Mouse (Mus musculus) C2C12 (cell line): ENCODE data around the gene Map3k5. TPM values are rescaled to one million over a fixed set of nuclear protein-coding genes. Genes with fewer than 3 reads are reported as not detected.

ENCODE experiments used
- H3K27me3 ChIP-seq: one replicate; pipeline ENCODE4 v1.6.1; 2011; ENCODE audit not compliant: control insufficient read depth, insufficient read depth, insufficient read length
- H3K36me3 ChIP-seq: one replicate; pipeline ENCODE4 v1.6.1; 2011; ENCODE audit not compliant: control insufficient read depth, insufficient read depth
- H3K4me3 ChIP-seq: one replicate; pipeline ENCODE4 v1.5.1; 2011; ENCODE audit warnings: mild to moderate bottlenecking, control low read depth; ENCODE audit not compliant: poor library complexity, insufficient read depth, severe bottlenecking
- H3K79me2 ChIP-seq: one replicate; pipeline ENCODE4 v1.6.1; 2011; ENCODE audit not compliant: control insufficient read depth, insufficient read depth
- H3K79me3 ChIP-seq: one replicate; pipeline ENCODE4 v1.6.1; 2011; ENCODE audit warnings: low read depth, control low read depth
- H3ac ChIP-seq: one replicate; pipeline ENCODE3; 2011; ENCODE audit warnings: low read depth; ENCODE audit not compliant: control insufficient read depth, insufficient read length
- CEBPB ChIP-seq: IDR thresholded peaks from one replicate; pipeline ENCODE4 v1.6.1; 2011; ENCODE audit warnings: low read depth, mild to moderate bottlenecking, control low read depth, moderate library complexity
- CTCF ChIP-seq: IDR thresholded peaks from one replicate; pipeline ENCODE4 v1.5.1; 2011; ENCODE audit not compliant: control insufficient read depth, insufficient read depth, insufficient read length
- FOSL1 ChIP-seq: IDR thresholded peaks from one replicate; pipeline ENCODE4 v1.8.0; 2011; ENCODE audit warnings: mild to moderate bottlenecking, low read length; ENCODE audit not compliant: poor library complexity, insufficient read depth, severe bottlenecking
- MAX ChIP-seq: IDR thresholded peaks from one replicate; pipeline ENCODE4 v1.6.1; 2011; ENCODE audit warnings: mild to moderate bottlenecking, control low read depth
- MYOD1 ChIP-seq: IDR thresholded peaks from one replicate; pipeline ENCODE4 v1.6.1; 2011; ENCODE audit warnings: low read depth; ENCODE audit not compliant: control insufficient read depth, insufficient read length
- MYOG ChIP-seq: IDR thresholded peaks from one replicate; pipeline ENCODE4 v1.6.1; 2011; ENCODE audit not compliant: control insufficient read depth, insufficient read length; ENCODE audit errors: extremely low read depth
- USF1 ChIP-seq: IDR thresholded peaks from one replicate; pipeline ENCODE4 v1.6.1; 2011; ENCODE audit warnings: low read depth, mild to moderate bottlenecking, control low read depth, moderate library complexity
- polyA plus RNA-seq: library from polyadenylated mRNA; unstranded; fragments of >200 nt; fragmentation: generic; extraction: Trizol; gene quantifications from one replicate; pipeline ENCODE4 v1.2.1, GENCODE M21; 2012; ENCODE audit warnings: missing spikeins

The Map3k5 gene
- polyA plus RNA-seq, 1 experiment, result 0.55 TPM

GRCm38 (mm10) chr10:20009310-20009709 is 75.0 kb downstream of the Map3k5 start:
- Histone ChIP-seq H3K27me3 (no peaks in the 10 kb centered on the region), H3K79me3 (no peaks in the 10 kb centered on the region), H3K36me3 (no peaks in the 10 kb centered on the region), H3K79me2 (no peaks in the 10 kb centered on the region), H3K4me3 (no peak overlapping the region), H3ac (no peak overlapping the region)
- TF ChIP-seq MYOG, result no peak

GRCm38 (mm10) chr10:20010018-20010417 is 75.7 kb downstream of the Map3k5 start:
- Histone ChIP-seq H3K36me3 (no peaks in the 10 kb centered on the region), H3ac (no peak overlapping the region), H3K27me3 (no peaks in the 10 kb centered on the region), H3K79me2 (no peaks in the 10 kb centered on the region), H3K4me3 (no peak overlapping the region), H3K79me3 (no peaks in the 10 kb centered on the region)
- TF ChIP-seq CEBPB (peak; percentile 68), USF1 (no peak), MAX (no peak)

GRCm38 (mm10) chr10:20018406-20018805 is 84.1 kb downstream of the Map3k5 start:
- Histone ChIP-seq H3K79me3 (no peaks in the 10 kb centered on the region), H3K4me3 (no peak overlapping the region), H3K36me3 (no peaks in the 10 kb centered on the region), H3K27me3 (no peaks in the 10 kb centered on the region), H3K79me2 (no peaks in the 10 kb centered on the region), H3ac (no peak overlapping the region)
- TF ChIP-seq USF1 (no peak), FOSL1 (no peak), CEBPB (no peak)

- H3K36me3 ChIP-seq, result no peaks in the 10 kb centered on the region
- H3K27me3 ChIP-seq, result no peaks in the 10 kb centered on the region
- TF ChIP-seq CEBPB (no peak), CTCF (no peak), MYOG (no peak), MAX (no peak), MYOD1 (no peak), FOSL1 (no peak), USF1 (no peak)
- no peak overlapping the region for H3ac ChIP-seq
- no peak overlapping the region for H3K4me3 ChIP-seq
- no peaks in the 10 kb centered on the region for H3K79me2 ChIP-seq
- H3K79me3 ChIP-seq, result no peaks in the 10 kb centered on the region
Observed at GRCm38 (mm10) chr10:20018806-20019205, 84.5 kb downstream of the Map3k5 start.

GRCm38 (mm10) chr10:20021256-20021655 is 87.0 kb downstream of the Map3k5 start:
- TF ChIP-seq MYOD1 (no peak), MAX (no peak), MYOG (no peak), CTCF (no peak), FOSL1 (no peak), USF1 (no peak), CEBPB (no peak)
- Histone ChIP-seq H3K79me3 (no peaks in the 10 kb centered on the region), H3ac (no peak overlapping the region), H3K4me3 (no peak overlapping the region), H3K36me3 (no peaks in the 10 kb centered on the region), H3K79me2 (no peaks in the 10 kb centered on the region), H3K27me3 (no peaks in the 10 kb centered on the region)

GRCm38 (mm10) chr10:20021670-20022468 is 87.6 kb downstream of the Map3k5 start:
- no peak for TF ChIP-seq USF1
- no peak for TF ChIP-seq FOSL1
- no peak for TF ChIP-seq CTCF
- TF ChIP-seq CEBPB, result no peak
- TF ChIP-seq MAX, result no peak
- TF ChIP-seq MYOD1, result no peak
- no peak for TF ChIP-seq MYOG
- no peaks in the 10 kb centered on the region for H3K79me2 ChIP-seq
- H3ac ChIP-seq, result no peak overlapping the region
- H3K4me3 ChIP-seq, result no peak overlapping the region
- no peaks in the 10 kb centered on the region for H3K36me3 ChIP-seq
- no peaks in the 10 kb centered on the region for H3K27me3 ChIP-seq
- H3K79me3 ChIP-seq, result no peaks in the 10 kb centered on the region
